Mouse (Mus musculus) splenic B cell, adult 2 months (primary cell): ENCODE measurements around the gene Tent5c.

ENCODE experiments used
- DNase-seq: peaks from one replicate; pipeline ENCODE4 v3.0.0-alpha.2; 2011; ENCODE audit warnings: low read depth, low spot score
- H3K27me3 ChIP-seq: 2 replicates; pipeline ENCODE4 v1.6.1; 2012; ENCODE audit warnings: mild to moderate bottlenecking, low read length, moderate library complexity, mixed read lengths; ENCODE audit not compliant: control insufficient read depth, poor library complexity, insufficient read depth, severe bottlenecking
- H3K36me3 ChIP-seq: 2 replicates; pipeline ENCODE4 v1.6.1; 2012; ENCODE audit warnings: mild to moderate bottlenecking, low read length, moderate library complexity, mixed read lengths; ENCODE audit not compliant: control insufficient read depth, poor library complexity, insufficient read depth, severe bottlenecking

Gene Tent5c

DNA sequence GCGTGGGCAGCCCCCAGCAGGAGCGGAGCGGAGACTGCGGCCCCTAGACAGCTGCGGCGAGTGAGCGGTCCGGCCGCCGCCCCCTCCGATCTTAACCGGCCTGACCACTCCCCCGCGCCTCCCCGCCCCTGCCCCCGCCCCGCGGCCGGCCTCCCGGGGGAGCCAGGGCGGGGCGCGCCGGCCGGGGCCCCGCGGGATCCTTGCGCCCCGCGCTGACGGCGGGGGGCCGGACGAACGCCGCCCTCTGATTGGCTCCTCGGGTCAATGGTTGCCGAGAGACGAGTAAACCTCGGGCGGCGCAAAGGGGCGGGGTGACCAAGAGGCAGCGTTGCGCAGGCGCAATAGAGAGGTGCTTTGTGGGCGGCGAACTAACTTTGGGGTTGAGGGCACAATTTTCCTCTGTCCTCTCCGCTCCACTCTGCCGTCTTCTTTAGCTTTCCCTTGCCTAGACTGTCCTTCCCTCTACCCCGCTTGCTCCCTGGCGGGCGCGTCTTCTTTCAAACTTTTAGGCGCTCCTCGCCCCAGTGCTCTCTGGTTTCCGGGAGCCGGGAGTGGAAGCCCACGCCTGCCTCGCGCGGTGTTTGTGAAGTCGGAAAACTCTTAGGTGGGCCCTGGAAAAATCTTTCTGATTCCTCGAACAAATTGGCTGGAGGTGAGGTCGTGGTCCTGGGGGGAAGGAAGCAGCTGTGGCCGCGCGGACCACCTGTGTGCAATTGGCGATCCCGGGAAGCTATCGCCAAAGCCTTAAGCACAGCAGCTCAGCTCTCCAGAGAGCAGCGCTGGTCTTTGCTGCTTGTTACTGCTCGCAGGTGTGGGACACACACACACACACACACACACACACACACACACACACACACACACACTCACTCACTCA lies at the start of gene Tent5c:
TSS of gene Tent5c (minus strand) at position 192 of the 877 bp plus-strand sequence.
- H3K36me3 ChIP-seq = no peaks in the 10 kb centered on the region
- DNase-seq = peak; percentile 96
- H3K27me3 ChIP-seq = no peaks in the 10 kb centered on the region

DNA sequence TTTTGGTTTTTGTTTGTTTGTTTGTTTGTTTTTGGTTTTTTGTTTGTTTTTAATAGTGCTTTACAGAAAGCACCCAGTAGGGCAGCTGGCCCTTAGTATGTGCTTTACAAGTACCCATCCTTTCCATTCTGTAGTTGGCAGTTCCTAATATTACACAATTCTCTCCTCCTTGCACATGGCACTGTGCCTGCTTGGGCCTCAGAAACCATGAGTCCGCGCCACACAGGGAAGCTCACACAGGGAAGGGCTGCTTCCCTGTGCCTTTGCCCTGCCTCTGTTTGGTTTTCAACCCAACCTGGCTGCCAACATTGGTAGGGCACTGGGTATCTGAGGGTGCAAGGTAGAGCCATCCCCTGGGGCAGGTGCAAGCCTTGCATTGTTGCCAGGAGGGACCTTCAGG lies 47.6 kb upstream of the Tent5c start:
- Histone ChIP-seq H3K36me3 (no peaks in the 10 kb centered on the region), H3K27me3 (no peaks in the 10 kb centered on the region)
- DNase-seq = no peak

DNA sequence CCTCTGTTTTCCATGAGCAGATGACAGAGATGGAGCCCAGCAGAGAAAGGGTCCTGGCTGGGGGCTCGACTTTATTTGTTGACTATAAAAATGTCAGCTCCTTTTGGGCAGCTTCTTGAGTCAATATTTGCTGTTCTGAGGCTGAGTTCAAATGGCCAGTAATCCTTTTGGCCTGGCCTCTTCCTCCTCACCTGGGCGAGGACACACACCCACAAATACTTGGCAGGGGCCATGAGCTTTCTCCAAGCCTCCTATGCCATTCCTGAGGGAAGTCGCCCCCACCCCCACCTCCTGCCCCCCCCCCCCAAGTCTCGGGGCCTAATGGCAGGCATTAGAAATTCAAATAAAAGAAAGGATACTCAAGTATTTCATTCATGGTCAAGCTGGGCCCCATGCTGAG lies 46.8 kb upstream of the Tent5c start:
- no peak for DNase-seq
- Histone ChIP-seq H3K27me3 (no peaks in the 10 kb centered on the region), H3K36me3 (no peaks in the 10 kb centered on the region)

DNA sequence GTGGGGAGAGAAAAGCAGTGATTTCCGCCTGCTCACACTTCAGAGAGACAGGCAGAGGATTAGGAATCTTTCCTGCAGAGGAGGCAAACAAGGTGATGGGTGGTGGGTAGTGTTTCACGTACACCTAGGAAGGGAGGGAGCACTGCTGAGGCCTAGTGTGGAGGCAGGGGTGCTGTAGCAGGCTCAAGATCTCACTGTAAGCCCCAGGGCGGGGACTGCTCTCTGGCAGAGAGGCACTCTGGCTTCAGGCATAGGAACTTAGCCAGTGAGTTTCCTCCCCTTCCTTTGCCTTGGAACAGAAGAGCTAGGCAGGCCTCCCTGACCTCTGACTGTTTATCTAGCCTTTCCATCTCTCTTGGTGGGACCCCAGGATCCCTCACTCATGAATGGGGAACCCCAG lies 46.2 kb upstream of the Tent5c start:
- DNase-seq = no peak
- no peaks in the 10 kb centered on the region for H3K36me3 ChIP-seq
- H3K27me3 ChIP-seq = no peaks in the 10 kb centered on the region

DNA sequence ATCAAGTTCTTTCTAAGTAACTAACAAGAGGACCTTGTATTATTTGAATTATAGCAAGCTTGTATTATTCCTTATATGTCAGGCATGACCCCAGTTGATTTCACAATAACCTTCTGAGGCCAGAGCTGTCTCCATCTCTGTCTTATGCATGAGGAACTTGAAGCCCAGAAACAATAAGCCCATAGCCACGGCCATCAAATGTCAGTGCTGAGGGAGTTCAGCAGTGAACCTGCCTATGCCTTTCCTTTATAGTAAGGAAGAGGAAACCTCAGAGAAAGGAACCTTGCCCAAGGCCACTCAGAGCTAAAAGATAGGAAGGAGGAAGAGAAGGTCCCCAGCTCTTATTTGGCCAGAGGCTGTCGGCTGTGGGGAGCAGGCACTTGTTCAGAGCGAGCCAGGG lies 45.3 kb upstream of the Tent5c start:
- H3K36me3 ChIP-seq = no peaks in the 10 kb centered on the region
- no peaks in the 10 kb centered on the region for H3K27me3 ChIP-seq
- DNase-seq = no peak

DNA sequence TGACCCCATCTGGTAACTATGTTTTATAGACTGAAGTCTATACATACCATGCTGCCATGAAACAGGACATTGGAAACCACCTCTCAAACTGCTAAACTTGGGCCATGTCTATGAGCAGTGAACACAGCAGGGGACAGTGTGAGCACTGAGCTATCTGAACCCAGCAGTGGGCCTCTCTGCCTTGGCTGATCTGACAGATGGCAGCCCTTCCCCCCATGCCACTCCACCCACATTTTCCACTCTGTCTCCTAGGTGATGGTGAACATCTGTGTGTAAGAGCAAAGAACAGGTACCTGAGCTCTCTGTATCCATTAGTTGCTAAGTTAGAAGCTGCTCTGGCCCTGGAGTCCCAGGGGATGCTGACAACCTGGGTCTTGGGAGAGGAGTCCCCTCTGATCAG lies 44.3 kb upstream of the Tent5c start:
- Histone ChIP-seq H3K27me3 (no peaks in the 10 kb centered on the region), H3K36me3 (no peaks in the 10 kb centered on the region)
- DNase-seq = no peak

DNA sequence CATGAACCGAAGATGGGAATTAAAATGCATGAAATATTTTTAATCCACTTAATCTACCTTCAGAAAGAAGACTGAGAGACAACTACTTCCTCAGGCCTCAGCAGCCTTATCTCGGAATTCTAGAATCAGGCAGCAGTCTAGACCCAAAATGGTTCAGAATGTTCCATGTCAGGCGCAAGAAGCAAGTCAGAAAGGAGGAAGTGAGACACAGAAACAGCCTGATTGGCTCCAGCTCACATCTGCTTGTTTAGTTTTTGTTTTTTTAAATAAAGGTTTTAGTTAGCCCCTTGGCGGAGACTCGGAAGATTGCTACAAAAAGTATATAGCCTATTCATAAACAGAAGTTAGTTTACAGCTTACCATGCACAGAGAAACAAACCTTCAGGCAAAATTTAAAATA lies 41.8 kb upstream of the Tent5c start:
- no peak for DNase-seq
- H3K36me3 ChIP-seq = no peaks in the 10 kb centered on the region
- no peaks in the 10 kb centered on the region for H3K27me3 ChIP-seq

DNA sequence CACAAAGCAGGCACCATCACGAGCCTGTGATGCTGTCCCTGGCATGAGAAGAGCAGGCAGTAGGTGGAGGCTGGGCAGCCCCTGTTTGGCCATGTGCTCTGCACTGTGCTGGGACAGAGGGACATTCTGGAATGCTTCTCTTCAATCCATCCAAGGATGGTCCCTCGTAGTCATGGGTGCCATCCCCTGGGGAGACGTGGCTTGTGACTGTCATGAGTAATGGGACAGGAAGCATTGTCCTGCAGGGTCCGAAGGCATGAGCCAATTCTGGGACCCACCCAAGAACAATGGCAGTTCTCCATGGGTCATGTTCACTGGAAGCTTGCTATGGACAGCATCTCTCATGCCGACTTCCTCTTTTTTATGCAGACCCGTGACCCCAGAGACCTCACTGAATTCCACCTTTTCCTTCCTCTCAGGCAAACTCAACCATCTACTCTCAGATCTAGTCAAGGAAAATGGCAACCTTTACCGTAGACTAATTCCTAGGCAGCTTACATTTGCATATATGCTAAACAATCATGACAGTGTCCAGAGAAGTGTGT lies 41.2 kb upstream of the Tent5c start:
- no peak for DNase-seq
- no peaks in the 10 kb centered on the region for H3K36me3 ChIP-seq
- no peaks in the 10 kb centered on the region for H3K27me3 ChIP-seq

DNA sequence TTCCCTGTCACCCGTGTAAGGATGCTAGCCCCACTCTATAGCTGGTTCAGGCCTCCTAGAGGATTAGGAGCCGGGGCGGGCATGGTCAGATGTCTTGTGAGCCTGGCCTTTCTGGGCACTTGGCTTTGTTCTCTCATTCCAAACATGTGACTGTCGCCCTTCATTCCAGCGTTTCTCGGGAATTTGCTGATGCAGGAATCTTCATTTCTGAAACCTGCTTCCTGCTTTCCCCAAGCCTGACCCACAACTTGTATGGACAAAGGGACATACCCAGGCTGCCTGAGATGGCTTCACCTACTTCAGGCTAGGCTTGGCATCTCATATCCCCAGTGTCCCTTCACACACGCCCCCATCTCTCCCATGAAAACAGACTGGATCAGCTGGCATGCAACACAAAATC lies 33.5 kb upstream of the Tent5c start:
- DNase-seq = no peak

DNA sequence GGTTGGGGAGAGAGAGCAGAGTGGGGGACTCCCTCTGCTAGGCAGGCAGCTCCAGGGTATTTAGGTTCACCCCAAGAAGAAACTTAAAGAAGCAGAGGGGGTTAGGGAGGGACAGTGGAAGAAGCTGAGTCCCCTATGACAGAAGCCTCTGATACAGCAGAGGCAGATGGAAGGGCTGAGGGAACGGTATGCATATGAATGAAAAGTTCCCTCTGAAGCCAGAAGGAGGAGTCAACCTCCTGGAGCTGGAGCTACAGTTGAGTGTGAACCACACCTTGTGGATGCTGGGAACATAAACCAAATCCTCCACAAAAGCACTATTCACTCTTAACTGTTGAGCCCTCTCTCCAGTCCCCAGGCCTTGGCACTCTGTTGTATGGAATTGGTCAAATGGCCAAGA lies 32.5 kb upstream of the Tent5c start:
- H3K27me3 ChIP-seq = no peaks in the 10 kb centered on the region
- DNase-seq = no peak
- no peaks in the 10 kb centered on the region for H3K36me3 ChIP-seq

More for the DNA sequence above, 33.5 kb upstream of the Tent5c start:
- Histone ChIP-seq H3K36me3 (no peaks in the 10 kb centered on the region), H3K27me3 (no peaks in the 10 kb centered on the region)

DNA sequence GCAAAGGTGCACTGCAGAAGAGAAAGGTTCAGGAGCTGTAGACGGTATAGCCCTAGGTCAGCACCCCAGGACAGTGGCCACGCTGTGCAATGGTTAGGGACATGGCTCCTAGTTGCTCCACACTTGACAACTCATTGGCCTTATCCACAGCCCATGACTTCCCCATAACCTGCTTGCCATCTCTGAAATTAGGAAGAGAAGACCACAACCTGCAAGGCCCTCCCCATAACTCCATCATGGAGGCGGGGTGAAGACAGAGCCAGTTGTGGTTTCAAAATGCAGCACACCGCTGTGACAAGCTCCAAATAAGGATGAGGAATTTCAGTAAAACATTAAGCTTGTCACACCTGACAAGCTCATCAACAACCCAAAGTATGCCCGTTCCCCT lies 26.6 kb upstream of the Tent5c start:
- H3K27me3 ChIP-seq = no peaks in the 10 kb centered on the region
- no peaks in the 10 kb centered on the region for H3K36me3 ChIP-seq
- no peak for DNase-seq

DNA sequence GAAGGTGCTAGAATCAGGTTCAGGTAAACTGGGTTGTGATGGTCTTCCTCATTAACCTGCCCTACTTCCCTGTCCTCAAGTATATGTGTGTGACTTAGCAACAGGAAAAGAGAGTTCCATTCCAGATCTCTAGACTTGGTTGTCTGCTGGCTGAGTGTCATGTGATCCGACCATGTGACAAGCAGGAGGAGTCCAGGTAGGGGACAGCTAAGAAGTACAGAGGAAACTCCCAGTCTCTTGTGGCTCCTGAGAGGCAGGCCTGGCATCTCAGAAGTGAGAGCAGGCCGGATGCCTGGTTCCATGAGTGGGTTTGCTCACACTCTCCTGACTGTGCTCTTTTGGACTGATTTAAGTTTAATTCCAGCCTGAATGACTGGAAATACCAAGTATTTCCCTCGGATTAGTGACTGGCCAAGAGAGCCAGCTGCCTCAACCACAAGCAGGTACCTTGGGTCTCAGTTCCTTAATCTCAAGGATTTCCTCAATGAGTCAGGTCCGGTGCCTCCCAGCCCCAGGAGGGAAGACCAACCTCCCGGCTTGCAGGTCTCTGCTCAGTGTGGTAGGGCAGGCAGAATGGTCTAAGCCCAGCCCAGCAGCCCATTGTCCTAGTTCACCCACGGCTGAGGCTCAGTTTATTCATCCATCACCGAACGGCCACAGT lies 26.1 kb upstream of the Tent5c start:
- no peak for DNase-seq
- no peaks in the 10 kb centered on the region for H3K27me3 ChIP-seq

DNA sequence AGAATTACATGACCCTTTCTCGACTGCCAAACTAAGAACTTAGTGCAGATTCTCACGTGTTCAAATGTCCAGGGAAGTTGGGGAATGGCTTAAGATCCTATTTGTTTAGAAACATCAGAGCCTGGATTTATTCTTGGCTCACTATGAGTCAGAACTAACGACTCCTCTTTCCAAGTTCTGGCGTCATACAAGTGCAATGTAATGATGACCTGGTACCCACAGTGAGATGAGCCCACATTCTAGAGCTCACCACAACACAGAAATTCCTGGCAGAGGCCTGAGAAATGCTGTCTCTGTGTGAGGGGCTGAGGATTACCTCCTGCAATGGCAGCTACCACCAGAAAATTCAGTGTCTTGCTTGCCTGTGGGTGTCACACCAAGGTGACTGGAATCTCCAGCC lies 18.1 kb upstream of the Tent5c start:
- no peaks in the 10 kb centered on the region for H3K36me3 ChIP-seq

More for the DNA sequence above, 26.1 kb upstream of the Tent5c start:
- H3K36me3 ChIP-seq = no peaks in the 10 kb centered on the region

DNA sequence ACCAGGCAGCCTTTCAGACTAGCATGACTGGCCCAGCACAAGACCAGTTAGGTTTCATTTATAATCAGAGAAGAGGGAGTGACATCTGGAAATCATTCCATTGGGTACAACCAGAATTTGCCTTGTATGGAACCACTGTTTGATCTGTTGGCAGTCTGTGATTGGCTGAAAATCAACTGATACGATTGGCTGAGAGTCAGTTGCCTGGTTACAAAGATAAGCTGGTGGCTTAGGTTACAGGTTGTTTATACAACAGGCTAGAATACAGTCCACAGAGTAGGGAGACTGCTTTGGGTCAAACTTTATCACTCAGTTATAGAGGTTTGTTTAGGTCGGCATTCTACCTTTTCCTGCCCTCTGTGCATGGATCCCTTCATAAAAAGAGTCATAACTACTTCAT lies 17.6 kb upstream of the Tent5c start:
- Histone ChIP-seq H3K36me3 (no peaks in the 10 kb centered on the region), H3K27me3 (no peaks in the 10 kb centered on the region)
- no peak for DNase-seq

More for the DNA sequence above, 18.1 kb upstream of the Tent5c start:
- DNase-seq = no peak
- H3K27me3 ChIP-seq = no peaks in the 10 kb centered on the region

DNA sequence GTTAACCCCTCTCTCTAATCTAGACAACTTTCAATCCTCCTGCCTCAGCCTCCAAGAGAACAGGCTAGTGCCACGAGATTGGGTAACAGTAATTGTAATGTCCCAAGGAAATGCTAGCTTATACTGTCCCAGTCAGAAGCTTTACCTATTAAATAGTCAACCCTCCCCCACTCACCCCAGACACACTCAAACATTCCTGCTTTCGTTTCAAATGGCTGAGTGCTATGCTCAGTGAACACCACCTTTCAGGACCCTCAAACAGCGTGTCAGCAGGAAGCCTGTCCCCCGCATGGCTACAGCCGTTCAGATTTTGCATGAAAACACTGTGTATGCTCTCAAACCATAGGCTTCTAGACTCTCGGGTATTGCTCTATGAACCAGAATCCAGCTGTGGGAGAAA lies 14.8 kb upstream of the Tent5c start:
- DNase-seq = no peak
- H3K36me3 ChIP-seq = no peaks in the 10 kb centered on the region
- no peaks in the 10 kb centered on the region for H3K27me3 ChIP-seq
